Mouse (Mus musculus) cortical plate, adult 2 months (tissue): Measurements from ENCODE around the gene Snapc4.

Source experiments
- CTCF ChIP-seq: fragments of 200-500 bp; IDR thresholded peaks from 2 replicates; pipeline ENCODE4 v1.5.1; 2011; ENCODE audit warnings: mild to moderate bottlenecking, control low read depth, low read length; ENCODE audit not compliant: insufficient read depth; ENCODE audit errors: extremely low read depth
- POLR2A ChIP-seq: fragments of 200-500 bp; IDR thresholded peaks from 2 replicates; pipeline ENCODE4 v1.6.1; 2011; ENCODE audit warnings: mild to moderate bottlenecking, low read length, control low read depth; ENCODE audit not compliant: insufficient read depth; ENCODE audit errors: extremely low read depth

DNA sequence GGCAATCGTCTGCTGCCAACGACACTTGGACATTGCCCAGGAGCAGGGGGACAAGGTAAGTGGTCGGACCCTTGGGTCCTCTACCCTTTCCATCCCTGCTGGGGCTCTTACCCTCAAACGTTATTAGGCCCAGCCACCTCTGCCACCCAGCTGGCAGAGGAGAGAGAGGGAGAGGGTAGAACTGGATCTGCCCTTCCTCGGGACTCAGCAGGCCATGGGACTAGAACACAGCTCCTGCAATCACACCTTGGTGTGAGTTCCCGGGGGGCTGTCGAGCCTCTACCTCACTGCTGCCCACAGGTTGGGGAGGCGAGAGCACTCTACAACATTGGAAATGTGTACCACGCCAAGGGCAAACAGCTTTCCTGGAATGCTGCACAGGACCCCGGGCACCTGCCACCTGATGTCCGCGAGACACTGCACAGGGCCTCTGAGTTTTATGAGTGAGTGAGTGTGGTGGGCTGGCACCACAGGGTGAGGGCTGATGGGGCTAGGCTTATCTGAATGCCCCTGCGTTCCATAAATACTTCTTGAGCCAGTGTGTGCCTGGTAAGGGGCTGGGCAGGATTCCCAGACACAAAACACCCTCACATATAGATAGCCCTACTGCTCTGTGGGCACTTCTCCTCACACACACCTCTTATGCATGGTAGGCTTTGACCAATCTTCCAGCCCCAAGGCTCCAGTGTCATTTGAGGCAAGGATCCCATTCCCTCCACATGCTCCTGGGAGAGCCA is 56.7 kb downstream of the Snapc4 start:
- TF ChIP-seq CTCF (no peak), POLR2A (no peak)
